15 mouse cellular contexts compared by ENCODE assay signal in genomic region chr16:87626696-87627095, GRCm38 (mm10).
DNase-seq lines count a peak whose midpoint lies in the region; ATAC-seq and TF ChIP-seq lines count a peak whose summit lies in the region.
"Had no signal": no experiment of that assay in that cellular context is flagged by ENCODE, and none has a peak within 500 bp of the region (broad histone marks: within the 10 kb centered on the region; RNA-seq: fewer than 3 reads in every experiment).

No protein-coding gene starts in this region.

- no peak overlapping the region for H3K9ac ChIP-seq in intestine, embryonic 14.5 days (ENCODE audit: low read length)
- H3K9ac ChIP-seq in intestine, embryonic 15.5 days, result no peak overlapping the region
- no peak overlapping the region for H3K9ac ChIP-seq in lung, postnatal 0 days (replicated peaks; ENCODE audit: low read depth)
- H3K9ac ChIP-seq: heart, embryonic 13.5 days; hindbrain, embryonic 13.5 days; neural tube, embryonic 15.5 days had no signal

- no peaks in the 10 kb centered on the region for H3K27me3 ChIP-seq in intestine, embryonic 14.5 days (replicated peaks; ENCODE audit: control insufficient read depth, insufficient read depth, low read length)
- H3K27me3 ChIP-seq in intestine, embryonic 15.5 days (replicated peaks), result no peaks in the 10 kb centered on the region
- no peaks in the 10 kb centered on the region for H3K27me3 ChIP-seq in lung, postnatal 0 days (replicated peaks; ENCODE audit: insufficient read depth, low read length)
- no peaks in the 10 kb centered on the region for H3K27me3 ChIP-seq in G1E (ENCODE audit: insufficient read depth, low read length)
- H3K27me3 ChIP-seq: heart, embryonic 13.5 days; hindbrain, embryonic 13.5 days; neural tube, embryonic 15.5 days had no signal

- no peak overlapping the region for H3K27ac ChIP-seq in intestine, embryonic 14.5 days (ENCODE audit: low read depth)
- no peak overlapping the region for H3K27ac ChIP-seq in intestine, embryonic 15.5 days
- no peak overlapping the region for H3K27ac ChIP-seq in lung, postnatal 0 days (ENCODE audit: low read length)
- H3K27ac ChIP-seq: forebrain, embryonic 10.5 days; heart, embryonic 13.5 days; hindbrain, embryonic 13.5 days; neural tube, embryonic 15.5 days had no signal

- DNase-seq in intestine, embryonic 14.5 days (ENCODE audit: low spot score), result peak; percentile 33
- no peak for DNase-seq in lung, postnatal 0 days (ENCODE audit: low spot score)
- DNase-seq in lung, postnatal 36 days, result no peak
- no peak for DNase-seq in G1E (ENCODE audit: low spot score)
- peak; percentile 36 for DNase-seq in naive thymus-derived CD4-positive, alpha-beta T cell, adult 2 months (ENCODE audit: low read depth)
- DNase-seq in ovary, postnatal 36 days (ENCODE audit: low spot score), result no peak
- DNase-seq in Muller cell, postnatal 12 days (ENCODE audit: inconsistent ontology term), result no peak
- DNase-seq: cerebellum, postnatal 10 days; kidney, postnatal 10 days; right cerebral cortex, adult 18-20 months had no signal

- no peak overlapping the region for H3K4me2 ChIP-seq in intestine, embryonic 14.5 days (ENCODE audit: low read length)
- no peak overlapping the region for H3K4me2 ChIP-seq in intestine, embryonic 15.5 days (replicated peaks)
- H3K4me2 ChIP-seq in lung, postnatal 0 days (replicated peaks; ENCODE audit: low read depth, low read length), result no peak overlapping the region
- H3K4me2 ChIP-seq: heart, embryonic 13.5 days; hindbrain, embryonic 13.5 days; neural tube, embryonic 15.5 days had no signal

- TF ChIP-seq EP300 in lung, postnatal 0 days (IDR thresholded peaks at IDR 0.05), result no peak

- 0 out of 2 replicates have a peak, but pooled peaks cover 6% of the 10 kb centered on the region for H3K9me3 ChIP-seq in intestine, embryonic 14.5 days (ENCODE audit: control insufficient read depth, low read length)
- H3K9me3 ChIP-seq in intestine, embryonic 15.5 days, result no peaks in the 10 kb centered on the region
- peaks cover 6% of the 10 kb centered on the region; the same call in 1 of the 2 replicates for H3K9me3 ChIP-seq in lung, postnatal 0 days (ENCODE audit: low read length)
- H3K9me3 ChIP-seq in G1E (replicated peaks), result peaks cover 13% of the 10 kb centered on the region
- H3K9me3 ChIP-seq: neural tube, embryonic 15.5 days had no signal

- no peak overlapping the region for H3K4me3 ChIP-seq in intestine, embryonic 14.5 days (ENCODE audit: low read depth, low read length)
- no peak overlapping the region for H3K4me3 ChIP-seq in intestine, embryonic 15.5 days (replicated peaks)
- no peak overlapping the region for H3K4me3 ChIP-seq in lung, postnatal 0 days (ENCODE audit: low read depth, low read length)
- no peak overlapping the region for H3K4me3 ChIP-seq in G1E (ENCODE audit: low read depth, low read length)
- H3K4me3 ChIP-seq: forebrain, embryonic 10.5 days; heart, embryonic 13.5 days; hindbrain, embryonic 13.5 days; neural tube, embryonic 15.5 days had no signal

- peak; percentile 53 for TF ChIP-seq CTCF in lung, postnatal 0 days (IDR thresholded peaks at IDR 0.05)
- peak; percentile 53 for TF ChIP-seq CTCF in G1E (IDR thresholded peaks at IDR 0.05; ENCODE audit: low read depth, low read length)

- ATAC-seq in intestine, embryonic 14.5 days (replicated peaks; ENCODE audit: low FRiP score, low TSS enrichment, low read depth), result no peak
- ATAC-seq in intestine, embryonic 15.5 days, result no peak
- no peak for ATAC-seq in lung, postnatal 0 days
- ATAC-seq in G1E (ENCODE audit: extremely low read depth, insufficient number of reproducible peaks, low FRiP score, poor library complexity, severe bottlenecking), result no peak

- H3K4me1 ChIP-seq in intestine, embryonic 14.5 days (replicated peaks; ENCODE audit: control insufficient read depth, insufficient read depth, low read length), result no peaks in the 10 kb centered on the region
- no peaks in the 10 kb centered on the region for H3K4me1 ChIP-seq in intestine, embryonic 15.5 days (replicated peaks)
- H3K4me1 ChIP-seq in lung, postnatal 0 days (ENCODE audit: insufficient read depth, low read depth, low read length), result no peaks in the 10 kb centered on the region
- no peaks in the 10 kb centered on the region for H3K4me1 ChIP-seq in G1E (ENCODE audit: insufficient read depth, low read depth, low read length)
- H3K4me1 ChIP-seq: forebrain, embryonic 10.5 days; heart, embryonic 13.5 days; hindbrain, embryonic 13.5 days; neural tube, embryonic 15.5 days had no signal

- no peaks in the 10 kb centered on the region for H3K36me3 ChIP-seq in intestine, embryonic 14.5 days (ENCODE audit: control insufficient read depth, insufficient read depth, low read length)
- no peaks in the 10 kb centered on the region for H3K36me3 ChIP-seq in intestine, embryonic 15.5 days
- no peaks in the 10 kb centered on the region for H3K36me3 ChIP-seq in lung, postnatal 0 days (ENCODE audit: insufficient read depth, low read length)
- H3K36me3 ChIP-seq in G1E (replicated peaks), result no peaks in the 10 kb centered on the region
- H3K36me3 ChIP-seq: forebrain, embryonic 10.5 days; hindbrain, embryonic 13.5 days; neural tube, embryonic 15.5 days had no signal

- WGBS in intestine, embryonic 14.5 days, result 93% methylated on average over 4 of the region's 4 CpGs
- WGBS in intestine, embryonic 15.5 days, result 95% methylated on average over 4 of the region's 4 CpGs
- WGBS in lung, postnatal 0 days, result 96% methylated on average over 4 of the region's 4 CpGs

Comparison
In these comparisons a context has a peak if more than half of its experiments do, and no peak if none do; other contexts are left out.
1. DNase-seq: peak in intestine, embryonic 14.5 days (single experiment) and naive thymus-derived CD4-positive, alpha-beta T cell, adult 2 months (single experiment); none in lung, postnatal 0 days (single experiment), lung, postnatal 36 days (single experiment), G1E (single experiment), ovary, postnatal 36 days (single experiment) and Muller cell, postnatal 12 days (single experiment).